Mouse (Mus musculus): ENCODE measurements at regions not wholly inside any gene's neighbourhood (a gene's known extent, or its start where the extent isn't known, plus 50 kb on each side); places are given as distances from the start of the nearest gene placed in this dataset.

- TF ChIP-seq CTCF (conservative IDR thresholded peaks at IDR 0.05; ENCODE audit: insufficient read depth, insufficient read length, low read depth, low read length) (no peak), POLR2A (IDR thresholded peaks at IDR 0.05; ENCODE audit: low read depth, low read length) (no peak)
Measured at GRCm38 (mm10) chr13:35258720-35259119, 231.8 kb upstream of the Eci2 start.
